Mouse (Mus musculus): Measurements from ENCODE around the gene Adcyap1.

Gene Adcyap1

DNA sequence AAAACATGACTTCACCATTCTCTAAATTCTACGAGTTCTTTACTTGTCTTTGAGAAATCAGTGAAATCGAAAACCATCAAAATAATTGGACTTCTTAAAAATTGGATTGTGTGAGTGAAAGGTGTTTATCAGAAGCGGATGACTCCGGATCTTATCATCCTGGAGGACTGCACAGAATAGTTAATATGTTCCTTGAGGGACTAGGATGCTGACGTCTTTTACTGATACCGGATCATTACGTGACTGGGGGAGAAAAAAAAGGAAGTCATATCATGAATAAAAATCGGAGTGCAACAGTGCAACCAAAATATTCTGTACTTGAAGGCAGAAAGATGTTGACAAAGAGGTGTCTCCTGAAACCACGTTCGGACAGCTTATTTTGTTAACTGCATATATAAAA is at the start of gene Adcyap1:
Gene Adcyap1, plus strand, starts transcription at position 301 of the 400 bp plus-strand sequence.
- DNase-seq = no peak

DNA sequence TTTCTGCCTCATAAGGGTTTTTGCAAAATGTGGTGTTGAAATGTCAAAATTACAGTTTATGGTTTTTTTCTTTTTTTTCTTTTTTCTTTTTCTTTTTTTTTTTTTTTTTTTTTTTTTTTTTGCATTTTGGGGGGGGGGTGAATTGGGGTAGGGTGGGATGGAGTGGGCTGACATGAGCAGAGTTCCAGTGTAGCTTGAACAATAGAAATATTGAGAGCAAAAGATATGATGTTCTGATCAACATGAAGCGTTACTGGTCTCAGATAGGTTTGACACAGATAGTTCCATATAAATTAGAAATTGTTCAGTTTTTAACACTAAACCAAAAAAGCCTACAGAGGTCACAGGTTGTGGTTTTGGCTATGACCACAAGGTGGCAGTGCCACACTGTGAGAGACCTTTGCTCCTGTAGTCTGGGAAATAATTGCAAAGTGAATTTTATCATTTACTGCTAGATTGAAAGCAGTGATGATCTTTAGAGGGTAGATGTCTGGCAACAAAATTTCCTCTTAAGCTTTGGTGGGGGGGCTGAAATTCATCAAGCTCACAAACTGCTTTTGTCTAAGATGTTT is 40.5 kb upstream of the Adcyap1 start:
- peak; percentile 73 for DNase-seq

- no peak for DNase-seq
Measured at GRCm38 (mm10) chr17:93169572-93169971, 29.2 kb upstream of the Adcyap1 start.

DNA sequence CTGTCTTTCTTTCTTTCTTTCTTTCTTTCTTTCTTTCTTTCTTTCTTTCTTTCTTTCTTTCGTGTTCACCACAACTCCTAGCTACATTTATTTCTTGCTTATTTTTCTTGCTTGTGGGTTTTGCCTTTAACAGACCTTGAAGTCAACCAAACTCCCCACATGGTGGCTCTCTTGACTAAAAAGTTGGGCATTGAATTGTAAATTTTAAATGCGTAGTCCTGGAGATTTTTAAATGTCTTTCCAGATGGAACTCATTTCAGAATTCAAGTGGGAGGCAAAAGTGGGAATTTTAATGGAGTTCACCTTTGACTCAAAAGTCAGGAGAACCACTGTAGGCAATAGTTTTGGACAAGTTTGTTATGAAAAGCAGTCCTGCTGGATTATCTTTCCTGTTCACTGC is 2.0 kb upstream of the Adcyap1 start:
- no peak for DNase-seq

DNA sequence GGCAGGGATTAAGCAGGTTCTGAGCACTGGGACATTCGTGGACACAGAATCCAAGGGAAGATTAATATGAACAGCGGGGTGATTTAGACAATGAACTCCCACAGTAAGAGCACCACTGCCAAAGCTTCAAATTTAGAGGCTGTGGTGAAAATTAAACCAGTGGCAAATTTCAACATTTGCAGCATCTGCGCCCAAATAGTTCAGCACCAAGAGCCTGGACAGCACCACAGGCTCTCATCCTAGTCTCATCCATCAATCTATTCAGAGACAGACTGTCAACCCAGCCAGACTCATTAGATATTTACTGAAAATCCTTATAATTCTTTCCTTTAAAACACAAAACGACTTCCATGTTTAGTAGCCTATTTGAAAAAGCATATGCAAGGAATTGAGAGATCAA is 604 bp upstream of the Adcyap1 start:
- DNase-seq = peak; percentile 23

DNA sequence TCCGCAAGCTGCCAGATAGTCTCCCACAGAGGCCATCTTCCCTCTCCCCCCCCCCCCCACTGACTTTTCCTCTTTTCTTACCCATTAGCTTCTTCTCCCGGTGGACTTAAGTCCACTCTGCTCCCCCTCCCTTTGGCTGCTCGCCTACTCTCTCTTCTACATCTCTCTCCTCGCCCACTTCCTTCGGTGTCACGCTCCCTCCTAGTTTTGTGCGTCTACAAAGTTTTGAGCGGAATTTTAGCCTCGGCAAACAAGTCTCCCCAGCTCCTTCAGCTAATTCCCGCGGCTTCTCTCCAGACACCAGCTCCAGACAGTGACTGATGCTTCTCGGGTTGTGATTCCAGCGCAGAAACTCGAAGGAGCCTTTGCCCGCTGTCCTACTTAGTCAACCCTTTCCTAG is 401 bp downstream of the Adcyap1 start:
- no peak for DNase-seq

GRCm38 (mm10) chr17:93199747-93200146 is 930 bp downstream of the Adcyap1 start:
- no peak for DNase-seq

- DNase-seq = no peak
Measured at GRCm38 (mm10) chr17:93200386-93201264, 1.8 kb downstream of the Adcyap1 start.

DNA sequence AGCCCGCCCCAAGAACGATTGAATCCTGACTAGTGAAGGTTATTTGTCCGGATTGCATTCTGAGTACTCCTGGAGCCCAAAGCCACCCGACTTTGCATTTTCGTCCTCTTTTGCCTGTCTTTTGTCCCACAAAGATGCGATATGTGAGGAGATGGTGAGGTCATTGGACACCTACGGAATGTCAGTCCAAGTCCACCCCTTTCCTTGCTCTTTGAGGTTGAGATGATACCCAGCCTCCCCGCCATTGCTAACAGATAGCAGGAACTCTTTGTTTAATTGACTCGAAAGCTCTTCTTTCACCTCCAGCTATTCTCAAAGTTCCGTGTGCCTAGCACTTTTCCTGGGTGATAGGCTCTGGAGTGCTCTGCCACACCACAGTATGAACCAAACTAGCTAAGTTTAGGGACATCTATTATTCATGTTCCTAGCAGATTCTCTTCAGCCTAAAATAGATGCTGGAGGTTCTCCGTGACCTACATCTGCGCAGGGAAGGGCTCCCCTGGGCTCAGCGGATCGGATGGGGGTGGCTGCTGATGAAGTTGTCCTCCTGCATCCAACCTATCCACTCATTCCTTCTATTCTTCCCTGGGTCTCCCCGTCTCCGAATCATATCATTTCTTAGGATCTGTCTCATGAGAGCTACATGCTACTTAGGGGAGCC is 2.6 kb downstream of the Adcyap1 start:
- DNase-seq = no peak

- peak; percentile 26 for DNase-seq
Measured at GRCm38 (mm10) chr17:93202165-93203075, 3.6 kb downstream of the Adcyap1 start.

- no peak for DNase-seq
Measured at GRCm38 (mm10) chr17:93203076-93204031, 4.5 kb downstream of the Adcyap1 start.

GRCm38 (mm10) chr17:93217785-93218184 is 19.0 kb downstream of the Adcyap1 start:
- DNase-seq = no peak

GRCm38 (mm10) chr17:93218640-93219039 is 19.8 kb downstream of the Adcyap1 start:
- DNase-seq = no peak

GRCm38 (mm10) chr17:93237355-93237754 is 38.5 kb downstream of the Adcyap1 start:
- DNase-seq = no peak

Measured in kidney, postnatal 10 days (tissue).